Mouse (Mus musculus) telencephalon, adult 2 months (tissue): ENCODE measurements at regions not wholly inside any gene's neighbourhood (a gene's known extent, or its start where the extent isn't known, plus 50 kb on each side); places are given as distances from the start of the nearest gene placed in this dataset.

Experiments
- DNase-seq: peaks from one replicate; pipeline ENCODE4 v3.0.0-alpha.2; 2011; ENCODE audit warnings: low read depth, low spot score

- DNase-seq, result no peak
Observed at GRCm38 (mm10) chr9:83059083-83059482, 83.8 kb upstream of the Phip start.

- DNase-seq, result no peak
Observed at GRCm38 (mm10) chr9:83056208-83056607, 80.9 kb upstream of the Phip start.

- DNase-seq, result no peak
Observed at GRCm38 (mm10) chr9:83051666-83052065, 76.3 kb upstream of the Phip start.

GRCm38 (mm10) chr9:83047567-83048238, 72.4 kb upstream of the Phip start:
- no peak for DNase-seq

GRCm38 (mm10) chr9:83046035-83046434, 70.7 kb upstream of the Phip start:
- no peak for DNase-seq

- no peak for DNase-seq
Observed at GRCm38 (mm10) chr9:83043790-83044189, 68.5 kb upstream of the Phip start.

- peak; percentile 49 for DNase-seq
Observed at GRCm38 (mm10) chr9:83041345-83041744, 66.0 kb upstream of the Phip start.

- DNase-seq, result no peak
Observed at GRCm38 (mm10) chr9:83040686-83041085, 65.4 kb upstream of the Phip start.

GRCm38 (mm10) chr9:83037261-83038119, 62.2 kb upstream of the Phip start:
- DNase-seq, result no peak
